Mouse (Mus musculus): ENCODE results near the gene Ltk. TPM values are rescaled to one million over a fixed set of nuclear protein-coding genes. Genes with fewer than 3 reads are reported as not detected.

Ltk gene
- total and polyA plus RNA-seq, 2 experiments from 2014 or later, result 2.7 to 9.9 TPM

GRCm38 (mm10) chr2:119799181-119799960 lies 39.1 kb upstream of the Ltk start:
- Histone ChIP-seq H3K27me3 (ENCODE audit: insufficient read depth, low read length) (0 out of 2 replicates have a peak, but pooled peaks cover 4% of the 10 kb centered on the region), H3K36me3 (ENCODE audit: insufficient read depth, low read length) (no peaks in the 10 kb centered on the region), H3K4me2 (ENCODE audit: low read depth, low read length, poor library complexity, severe bottlenecking) (peak overlapping the region; percentile 96), H3K9me3 (ENCODE audit: low read length) (no peaks in the 10 kb centered on the region), H3K4me1 (ENCODE audit: insufficient read depth, low read length) (no peaks in the 10 kb centered on the region), H3K27ac (ENCODE audit: low read depth, low read length) (no peak overlapping the region), H3K9ac (replicated peaks; ENCODE audit: low read length, poor library complexity, severe bottlenecking) (peak overlapping the region; percentile 90), H3K4me3 (ENCODE audit: low read depth, low read length) (peak overlapping the region; percentile 82)
- ATAC-seq (ENCODE audit: low FRiP score), result peak; percentile 57
- no peak for TF ChIP-seq CTCF (IDR thresholded peaks at IDR 0.05)
- DNase-seq (ENCODE audit: low spot score), result no peak
- WGBS, result 0% methylated on average over 46 of the region's 89 CpGs

GRCm38 (mm10) chr2:119798246-119798927 lies 38.2 kb upstream of the Ltk start:
- H3K9ac ChIP-seq (replicated peaks; ENCODE audit: low read length, poor library complexity, severe bottlenecking), result no peak overlapping the region
- WGBS, result 14% methylated on average over 13 of the region's 13 CpGs
- no peak overlapping the region for H3K4me2 ChIP-seq (ENCODE audit: low read depth, low read length, poor library complexity, severe bottlenecking)
- H3K4me3 ChIP-seq (ENCODE audit: low read depth, low read length), result peak overlapping the region; percentile 82
- no peaks in the 10 kb centered on the region for H3K9me3 ChIP-seq (ENCODE audit: low read length)
- no peaks in the 10 kb centered on the region for H3K36me3 ChIP-seq (ENCODE audit: insufficient read depth, low read length)
- 0 out of 2 replicates have a peak, but pooled peaks cover 4% of the 10 kb centered on the region for H3K27me3 ChIP-seq (ENCODE audit: insufficient read depth, low read length)
- DNase-seq (ENCODE audit: low spot score) (peak; percentile 76), ATAC-seq (ENCODE audit: low FRiP score) (no peak)
- H3K4me1 ChIP-seq (ENCODE audit: insufficient read depth, low read length), result no peaks in the 10 kb centered on the region
- no peak overlapping the region for H3K27ac ChIP-seq (ENCODE audit: low read depth, low read length)
- TF ChIP-seq CTCF (IDR thresholded peaks at IDR 0.05), result peak; percentile 58

GRCm38 (mm10) chr2:119797279-119797783 lies 37.1 kb upstream of the Ltk start, which contains the start of gene Tyro3:
Tyro3 (plus strand) TSS chr2:119797733.
- H3K9me3 ChIP-seq (ENCODE audit: low read length), result no peaks in the 10 kb centered on the region
- H3K9ac ChIP-seq (replicated peaks; ENCODE audit: low read length, poor library complexity, severe bottlenecking), result no peak within 1 kb of the TSS
- H3K4me1 ChIP-seq (ENCODE audit: insufficient read depth, low read length), result no peaks in the 10 kb centered on the region
- DNase-seq (ENCODE audit: low spot score), result no peak
- WGBS, result 62% methylated on average over 5 of the region's 5 CpGs
- TF ChIP-seq CTCF (IDR thresholded peaks at IDR 0.05), result no peak
- no peak within 1 kb of the TSS for H3K27ac ChIP-seq (ENCODE audit: low read depth, low read length)
- 0 out of 2 replicates have a peak, but pooled peaks cover 4% of the 10 kb centered on the region for H3K27me3 ChIP-seq (ENCODE audit: insufficient read depth, low read length)
- no peaks in the 10 kb centered on the region for H3K36me3 ChIP-seq (ENCODE audit: insufficient read depth, low read length)
- no peak within 1 kb of the TSS for H3K4me2 ChIP-seq (ENCODE audit: low read depth, low read length, poor library complexity, severe bottlenecking)
- 0 out of 2 replicates have a peak within 1 kb of the TSS, but pooled peaks have one; percentile 82 for H3K4me3 ChIP-seq (ENCODE audit: low read depth, low read length)
- no peak for ATAC-seq (ENCODE audit: low FRiP score)

- Histone ChIP-seq H3K4me3 (ENCODE audit: low read depth, low read length) (no peak overlapping the region), H3K36me3 (ENCODE audit: insufficient read depth, low read length) (no peaks in the 10 kb centered on the region), H3K4me1 (ENCODE audit: insufficient read depth, low read length) (no peaks in the 10 kb centered on the region), H3K4me2 (ENCODE audit: low read depth, low read length, poor library complexity, severe bottlenecking) (no peak overlapping the region), H3K9ac (replicated peaks; ENCODE audit: low read length, poor library complexity, severe bottlenecking) (no peak overlapping the region), H3K27me3 (ENCODE audit: insufficient read depth, low read length) (no peaks in the 10 kb centered on the region), H3K9me3 (ENCODE audit: low read length) (no peaks in the 10 kb centered on the region), H3K27ac (ENCODE audit: low read depth, low read length) (no peak overlapping the region)
- no peak for DNase-seq (ENCODE audit: low spot score)
- no peak for ATAC-seq (ENCODE audit: low FRiP score)
- 89% methylated on average over 2 of the region's 2 CpGs for WGBS
- no peak for TF ChIP-seq CTCF (IDR thresholded peaks at IDR 0.05)
These were observed 29.8 kb upstream of the Ltk start for GRCm38 (mm10) chr2:119789996-119790395.

- no peaks in the 10 kb centered on the region for H3K4me1 ChIP-seq (ENCODE audit: insufficient read depth, low read length)
- no peak for TF ChIP-seq CTCF (IDR thresholded peaks at IDR 0.05)
- peak within 1 kb of the TSS; percentile 74 for H3K4me2 ChIP-seq (ENCODE audit: low read depth, low read length, poor library complexity, severe bottlenecking)
- under 1% methylated on average over 44 of the region's 44 CpGs for WGBS
- H3K27me3 ChIP-seq (ENCODE audit: insufficient read depth, low read length), result no peaks in the 10 kb centered on the region
- peak within 1 kb of the TSS; percentile 63 for H3K4me3 ChIP-seq (ENCODE audit: low read depth, low read length)
- no peaks in the 10 kb centered on the region for H3K9me3 ChIP-seq (ENCODE audit: low read length)
- H3K9ac ChIP-seq (replicated peaks; ENCODE audit: low read length, poor library complexity, severe bottlenecking), result peak within 1 kb of the TSS; percentile 61
- peak; percentile 89 for DNase-seq (ENCODE audit: low spot score)
- peak within 1 kb of the TSS; percentile 84 for H3K27ac ChIP-seq (ENCODE audit: low read depth, low read length)
- H3K36me3 ChIP-seq (ENCODE audit: insufficient read depth, low read length), result peaks cover 9% of the 10 kb centered on the region
- peak; percentile 90 for ATAC-seq (ENCODE audit: low FRiP score)
These were observed 27.1 kb upstream of the Ltk start, which contains the start of gene Rpap1 for GRCm38 (mm10) chr2:119787206-119787883. Rpap1 (minus strand) TSS chr2:119787537.

All from midbrain, postnatal 0 days (tissue).